Mouse (Mus musculus) MEL (cell line): ENCODE data around the gene Arhgap24.

Experiments
- CTCF ChIP-seq, 3 experiments: IDR thresholded peaks in 2 of 3; conservative IDR thresholded peaks in 1 of 3; 2 replicates each; pipeline ENCODE4 v1.5.1; 2011 to 2012; ENCODE audit warnings: low read length in 3 of 3, low read depth in 2 of 3, mild to moderate bottlenecking in 2 of 3, improper control_type of control experiment in 1 of 3, inconsistent platforms in 1 of 3, mixed read lengths in 1 of 3, moderate library complexity in 1 of 3; ENCODE audit not compliant: control insufficient read depth in 1 of 3, insufficient read depth in 1 of 3, poor library complexity in 1 of 3, severe bottlenecking in 1 of 3
- EP300 ChIP-seq, 2 experiments: IDR thresholded peaks; 2 replicates each; pipeline ENCODE4 v1.6.1; 2011; ENCODE audit warnings: improper control_type of control experiment in 2 of 2, low read length in 2 of 2, low read depth in 1 of 2, mild to moderate bottlenecking in 1 of 2
- GATA1 ChIP-seq: IDR thresholded peaks from 2 replicates; pipeline ENCODE4 v1.6.1; 2011; ENCODE audit warnings: low read depth, low read length, improper control_type of control experiment
- JUND ChIP-seq: IDR thresholded peaks from 2 replicates; pipeline ENCODE4 v1.6.1; 2011; ENCODE audit warnings: low read depth, mild to moderate bottlenecking, improper control_type of control experiment, low read length
- MAX ChIP-seq: IDR thresholded peaks from 2 replicates; pipeline ENCODE4 v1.6.1; 2011; ENCODE audit warnings: low read length, improper control_type of control experiment
- TAL1 ChIP-seq: IDR thresholded peaks from 2 replicates; pipeline ENCODE4 v1.6.1; 2012; ENCODE audit warnings: mild to moderate bottlenecking, inconsistent platforms, low read length, moderate library complexity, mixed read lengths
- ZKSCAN1 ChIP-seq: IDR thresholded peaks from 2 replicates; pipeline ENCODE4 v1.6.1; 2012; ENCODE audit warnings: low read depth, mild to moderate bottlenecking, inconsistent platforms, low read length, improper control_type of control experiment, moderate library complexity
- ZMIZ1 ChIP-seq: IDR thresholded peaks from 2 replicates; pipeline ENCODE4 v1.6.1; 2012; ENCODE audit warnings: low read depth, mild to moderate bottlenecking, inconsistent platforms, low read length, improper control_type of control experiment, moderate library complexity

DNA sequence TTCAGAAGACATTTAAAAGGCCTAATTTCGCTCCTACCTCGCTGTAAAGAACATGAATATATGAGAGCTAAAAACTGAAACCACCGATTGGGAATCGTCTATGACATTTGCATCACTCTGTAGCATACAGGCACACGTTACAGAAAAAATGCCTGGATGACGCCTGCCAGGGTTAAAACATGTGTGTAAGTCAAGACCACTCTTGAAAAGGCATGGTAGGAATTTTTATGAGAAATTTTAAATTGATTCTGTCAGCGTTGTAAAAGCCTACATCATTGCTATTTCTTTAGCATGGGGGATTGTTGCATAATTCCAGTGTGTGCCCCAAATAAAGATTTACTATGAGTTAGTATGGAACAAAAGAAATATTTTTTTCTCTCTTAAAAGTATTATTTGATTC is 286.6 kb downstream of the Arhgap24 start:
- TF ChIP-seq EP300 (IDR thresholded peaks at IDR 0.05; ENCODE audit: low read depth in 1 of 2, low read length in 2 of 2) (no peak), ZMIZ1 (no peak), CTCF (IDR thresholded peaks at IDR 0.05 in 2 of 3, conservative IDR thresholded peaks at IDR 0.05 in 1 of 3; ENCODE audit: control insufficient read depth in 1 of 3, insufficient read depth in 1 of 3, low read depth in 2 of 3, low read length in 3 of 3, poor library complexity in 1 of 3, severe bottlenecking in 1 of 3) (no peak), MAX (no peak), JUND (no peak), GATA1 (no peak), TAL1 (no peak), ZKSCAN1 (no peak)
